Mouse (Mus musculus) lung, embryonic 16.5 days (tissue): ENCODE measurements around the gene Nxn. TPM values are rescaled to one million over a fixed set of nuclear protein-coding genes. Genes with fewer than 3 reads are reported as not detected.

Source experiments
- polyA plus RNA-seq: library from polyadenylated mRNA; unstranded; fragments of >200 nt; fragmentation: Nextera tagmentation; extraction: Ambion mirVana; gene quantifications from 2 replicates; pipeline ENCODE4 v1.2.1, GENCODE M21; 2015

The Nxn gene
- polyA plus RNA-seq, 1 experiment from 2014 or later, result 19.4 TPM

Other genes with a start within 250 kb of the Nxn start
- gene Vps53, start 219.5 kb downstream of the Nxn start, polyA plus RNA-seq, result 36.9 and 39.0 TPM in 2 replicates
- gene Fam57a, start 219.5 kb downstream of the Nxn start, polyA plus RNA-seq, result 36.9 and 38.8 TPM in 2 replicates
- gene Dbil5, start 181.5 kb downstream of the Nxn start, polyA plus RNA-seq, result 0.48 and 1.5 TPM in 2 replicates
- 30.5 and 30.9 TPM in 2 replicates for gene Gemin4, start 181.5 kb downstream of the Nxn start, polyA plus RNA-seq
- 18.6 and 22.1 TPM in 2 replicates for gene Mrm3, start 155.4 kb downstream of the Nxn start, polyA plus RNA-seq
- 122 and 126 TPM in 2 replicates for gene Glod4, start 155.4 kb downstream of the Nxn start, polyA plus RNA-seq
- gene Timm22, start 7.8 kb upstream of the Nxn start, polyA plus RNA-seq, result 97.3 and 98.8 TPM in 2 replicates
- gene Abr, start 223.2 kb upstream of the Nxn start, polyA plus RNA-seq, result 19.1 and 21.6 TPM in 2 replicates